Mouse (Mus musculus): ENCODE results near the gene Arhgef17. TPM values are rescaled to one million over a fixed set of nuclear protein-coding genes. Genes with fewer than 3 reads are reported as not detected.

Arhgef17 gene
- polyA plus RNA-seq, 1 experiment from 2014 or later = 7.0 TPM

- Histone ChIP-seq H3K9me3 (no peaks in the 10 kb centered on the region), H3K36me3 (no peaks in the 10 kb centered on the region), H3K4me3 (no peak overlapping the region), H3K27me3 (no peaks in the 10 kb centered on the region), H3K9ac (no peak overlapping the region), H3K4me2 (no peak overlapping the region), H3K27ac (replicated peaks) (peak overlapping the region; percentile 23; the same call in 1 of the 2 replicates), H3K4me1 (replicated peaks) (peaks cover 26% of the 10 kb centered on the region)
- ATAC-seq (ENCODE audit: low read depth) = no peak
- 0% methylated on average over 1 of the region's 1 CpGs for WGBS
Observed at GRCm38 (mm10) chr7:100907231-100907630, 24.7 kb downstream of the Arhgef17 start.

DNA sequence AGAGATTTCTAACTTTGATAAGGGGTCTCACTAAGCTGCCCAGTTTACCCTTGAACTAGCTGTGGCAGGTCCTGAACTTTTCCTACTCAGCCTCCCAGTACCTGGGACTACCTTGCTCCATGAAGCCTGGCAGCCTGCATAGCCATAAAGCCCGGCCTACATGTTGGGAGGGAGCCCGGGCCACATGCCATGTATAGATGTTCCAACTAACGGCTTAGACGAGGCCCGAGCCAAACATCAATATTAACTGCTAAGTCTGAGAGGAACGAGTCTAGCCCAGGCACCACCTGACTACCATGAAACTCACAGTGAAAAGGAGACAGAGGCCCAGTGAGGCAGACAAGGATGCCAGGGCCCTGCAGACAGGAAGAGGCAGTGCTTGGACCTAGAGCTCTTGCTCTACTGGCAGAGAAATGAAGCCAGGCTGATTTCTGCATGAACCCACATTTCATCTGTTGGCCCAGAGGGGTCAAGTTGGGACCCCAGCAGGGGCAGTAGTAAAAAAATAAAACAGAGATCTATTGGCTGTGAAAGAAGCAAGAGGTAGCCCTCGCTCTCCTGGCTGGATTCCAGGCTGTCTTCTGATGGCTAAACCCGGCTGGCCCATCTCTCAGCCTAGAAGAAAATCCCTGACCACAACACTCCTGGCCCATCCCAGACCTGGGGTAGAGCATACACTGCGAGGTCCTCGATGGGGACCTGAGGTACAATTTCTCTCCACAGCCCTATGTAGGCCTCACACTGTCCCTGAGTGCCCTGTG is 25.7 kb downstream of the Arhgef17 start:
- no peaks in the 10 kb centered on the region for H3K27me3 ChIP-seq
- ATAC-seq (ENCODE audit: low read depth) = no peak
- no peak overlapping the region for H3K27ac ChIP-seq (replicated peaks)
- peaks cover 16% of the 10 kb centered on the region for H3K4me1 ChIP-seq (replicated peaks)
- no peak overlapping the region for H3K9ac ChIP-seq
- H3K4me2 ChIP-seq = no peak overlapping the region
- WGBS = 92% methylated on average over 10 of the region's 10 CpGs
- no peak overlapping the region for H3K4me3 ChIP-seq
- H3K9me3 ChIP-seq = no peaks in the 10 kb centered on the region
- H3K36me3 ChIP-seq = no peaks in the 10 kb centered on the region

DNA sequence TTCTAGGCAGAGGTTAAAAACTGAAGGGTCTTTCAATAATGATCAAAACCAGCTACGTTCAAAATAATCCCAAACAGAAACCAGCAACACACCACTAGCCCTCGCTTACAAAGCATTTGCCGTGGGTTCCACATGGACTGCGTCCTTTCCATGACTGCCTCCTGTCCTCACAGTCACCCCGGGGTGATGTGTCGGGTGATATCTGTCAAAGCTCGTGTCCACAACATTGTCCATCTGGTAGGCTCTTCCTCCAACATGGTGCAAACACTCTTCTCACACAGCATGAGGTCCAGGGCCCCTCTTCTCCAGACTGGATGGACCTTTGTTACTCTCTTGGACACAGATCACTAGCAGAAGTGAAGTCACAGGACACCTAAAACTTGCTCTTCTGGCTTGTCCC is 26.9 kb downstream of the Arhgef17 start:
- Histone ChIP-seq H3K27me3 (no peaks in the 10 kb centered on the region), H3K4me2 (no peak overlapping the region), H3K4me1 (replicated peaks) (peaks cover 10% of the 10 kb centered on the region; the same call in 1 of the 2 replicates), H3K36me3 (no peaks in the 10 kb centered on the region), H3K4me3 (no peak overlapping the region), H3K9me3 (no peaks in the 10 kb centered on the region), H3K27ac (replicated peaks) (no peak overlapping the region), H3K9ac (0 out of 2 replicates have a peak overlapping the region, but pooled peaks have one; percentile 22)
- ATAC-seq (ENCODE audit: low read depth) = no peak
- 95% methylated on average over 7 of the region's 7 CpGs for WGBS

DNA sequence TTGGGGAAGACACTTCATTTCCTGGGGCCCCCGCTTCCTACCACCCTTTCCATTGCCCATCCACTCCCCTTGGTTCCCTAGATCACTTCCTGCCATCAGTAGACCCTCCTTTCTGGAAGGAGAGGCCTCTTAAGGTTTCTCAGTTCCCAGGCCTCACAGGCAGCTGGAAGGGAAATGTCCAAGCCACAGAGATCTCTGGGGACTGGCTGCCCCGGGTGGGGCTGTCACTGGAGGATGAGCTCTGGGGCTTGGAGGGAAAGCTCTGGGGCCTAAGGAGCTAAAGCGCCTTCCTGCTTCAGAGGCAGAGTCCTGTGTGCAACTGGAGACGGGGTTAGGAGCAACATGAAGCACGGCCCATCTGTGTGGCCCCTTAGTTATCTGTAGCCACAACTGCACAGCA is 27.3 kb downstream of the Arhgef17 start:
- Histone ChIP-seq H3K4me1 (replicated peaks) (peaks cover 10% of the 10 kb centered on the region; the same call in 1 of the 2 replicates), H3K27ac (replicated peaks) (no peak overlapping the region), H3K36me3 (no peaks in the 10 kb centered on the region), H3K9me3 (no peaks in the 10 kb centered on the region), H3K27me3 (no peaks in the 10 kb centered on the region), H3K9ac (no peak overlapping the region), H3K4me2 (no peak overlapping the region), H3K4me3 (no peak overlapping the region)
- ATAC-seq (ENCODE audit: low read depth) = no peak
- 88% methylated on average over 5 of the region's 5 CpGs for WGBS

- no peak overlapping the region for H3K4me3 ChIP-seq
- WGBS = 84% methylated on average over 9 of the region's 9 CpGs
- no peak overlapping the region for H3K27ac ChIP-seq (replicated peaks)
- H3K27me3 ChIP-seq = no peaks in the 10 kb centered on the region
- no peaks in the 10 kb centered on the region for H3K9me3 ChIP-seq
- H3K36me3 ChIP-seq = no peaks in the 10 kb centered on the region
- H3K9ac ChIP-seq = no peak overlapping the region
- H3K4me1 ChIP-seq (replicated peaks) = no peaks in the 10 kb centered on the region; the same call in 1 of the 2 replicates
- ATAC-seq (ENCODE audit: low read depth) = no peak
- H3K4me2 ChIP-seq = no peak overlapping the region
Observed at GRCm38 (mm10) chr7:100902451-100903137, 29.3 kb downstream of the Arhgef17 start.

GRCm38 (mm10) chr7:100897828-100898227 is 34.1 kb downstream of the Arhgef17 start:
- H3K36me3 ChIP-seq = no peaks in the 10 kb centered on the region
- ATAC-seq (ENCODE audit: low read depth) = no peak
- H3K27me3 ChIP-seq = no peaks in the 10 kb centered on the region
- H3K9me3 ChIP-seq = no peaks in the 10 kb centered on the region
- no peak overlapping the region for H3K4me2 ChIP-seq
- no peak overlapping the region for H3K27ac ChIP-seq (replicated peaks)
- 90% methylated on average over 5 of the region's 5 CpGs for WGBS
- H3K4me1 ChIP-seq (replicated peaks) = peaks cover 24% of the 10 kb centered on the region
- no peak overlapping the region for H3K9ac ChIP-seq
- no peak overlapping the region for H3K4me3 ChIP-seq

GRCm38 (mm10) chr7:100894833-100895226 is 37.1 kb downstream of the Arhgef17 start:
- 4% methylated on average over 12 of the region's 12 CpGs for WGBS
- peaks cover 28% of the 10 kb centered on the region for H3K4me1 ChIP-seq (replicated peaks)
- H3K9ac ChIP-seq = peak overlapping the region; percentile 88

DNA sequence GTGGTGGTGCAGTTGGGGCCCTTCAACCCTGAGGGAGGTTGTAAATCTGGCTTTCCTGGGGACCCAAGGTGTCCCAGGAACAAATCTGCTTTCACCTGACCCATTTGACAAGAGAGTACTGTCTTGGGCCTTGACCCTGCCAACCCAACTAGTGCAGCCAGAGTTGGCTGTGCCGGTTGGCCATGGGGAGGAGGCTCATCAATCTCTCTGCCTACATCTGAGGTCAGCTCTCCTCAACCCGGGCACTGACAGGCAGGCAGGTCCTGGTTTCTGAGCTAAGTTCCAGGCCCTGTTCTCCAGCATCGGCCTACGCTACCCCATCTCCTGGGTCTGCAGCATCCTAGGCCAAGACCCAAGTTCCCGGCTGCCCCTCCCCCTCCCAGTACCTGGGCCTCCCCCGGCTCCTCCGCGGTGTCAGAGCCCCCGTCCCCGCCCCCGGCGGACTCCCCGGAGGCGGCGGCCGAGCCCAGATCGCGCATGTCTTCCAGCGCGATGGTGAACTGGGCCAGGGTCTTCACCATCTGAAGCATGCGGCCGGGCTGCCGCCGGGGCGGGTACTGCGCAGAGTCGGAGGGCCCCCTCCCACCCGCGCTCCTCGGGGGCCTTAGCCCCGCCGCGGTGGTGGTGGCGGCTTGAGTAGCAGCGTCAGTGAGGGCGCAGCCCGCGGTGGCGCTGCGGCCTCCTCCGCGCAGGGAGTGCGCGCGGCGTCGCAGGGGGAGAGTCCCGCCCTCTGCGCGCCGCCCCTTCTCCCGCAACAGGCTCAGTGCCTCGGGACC is 37.7 kb downstream of the Arhgef17 start:
- Histone ChIP-seq H3K27ac (replicated peaks) (peak overlapping the region; percentile 46; the same call in 1 of the 2 replicates), H3K9ac (peak overlapping the region; percentile 88), H3K4me2 (peak overlapping the region; percentile 89), H3K4me3 (peak overlapping the region; percentile 54), H3K9me3 (no peaks in the 10 kb centered on the region), H3K4me1 (replicated peaks) (peaks cover 28% of the 10 kb centered on the region), H3K36me3 (peaks cover 9% of the 10 kb centered on the region; the same call in 1 of the 2 replicates), H3K27me3 (no peaks in the 10 kb centered on the region)
- ATAC-seq (ENCODE audit: low read depth) = peak; percentile 77
- WGBS = 2% methylated on average over 49 of the region's 53 CpGs

More at GRCm38 (mm10) chr7:100894833-100895226, 37.1 kb downstream of the Arhgef17 start:
- peaks cover 4% of the 10 kb centered on the region; the same call in 1 of the 2 replicates for H3K36me3 ChIP-seq
- peak; percentile 28 for ATAC-seq (ENCODE audit: low read depth)
- peak overlapping the region; percentile 46; the same call in 1 of the 2 replicates for H3K27ac ChIP-seq (replicated peaks)
- no peaks in the 10 kb centered on the region for H3K27me3 ChIP-seq
- H3K4me2 ChIP-seq = peak overlapping the region; percentile 89
- peak overlapping the region; percentile 54 for H3K4me3 ChIP-seq
- no peaks in the 10 kb centered on the region for H3K9me3 ChIP-seq

DNA sequence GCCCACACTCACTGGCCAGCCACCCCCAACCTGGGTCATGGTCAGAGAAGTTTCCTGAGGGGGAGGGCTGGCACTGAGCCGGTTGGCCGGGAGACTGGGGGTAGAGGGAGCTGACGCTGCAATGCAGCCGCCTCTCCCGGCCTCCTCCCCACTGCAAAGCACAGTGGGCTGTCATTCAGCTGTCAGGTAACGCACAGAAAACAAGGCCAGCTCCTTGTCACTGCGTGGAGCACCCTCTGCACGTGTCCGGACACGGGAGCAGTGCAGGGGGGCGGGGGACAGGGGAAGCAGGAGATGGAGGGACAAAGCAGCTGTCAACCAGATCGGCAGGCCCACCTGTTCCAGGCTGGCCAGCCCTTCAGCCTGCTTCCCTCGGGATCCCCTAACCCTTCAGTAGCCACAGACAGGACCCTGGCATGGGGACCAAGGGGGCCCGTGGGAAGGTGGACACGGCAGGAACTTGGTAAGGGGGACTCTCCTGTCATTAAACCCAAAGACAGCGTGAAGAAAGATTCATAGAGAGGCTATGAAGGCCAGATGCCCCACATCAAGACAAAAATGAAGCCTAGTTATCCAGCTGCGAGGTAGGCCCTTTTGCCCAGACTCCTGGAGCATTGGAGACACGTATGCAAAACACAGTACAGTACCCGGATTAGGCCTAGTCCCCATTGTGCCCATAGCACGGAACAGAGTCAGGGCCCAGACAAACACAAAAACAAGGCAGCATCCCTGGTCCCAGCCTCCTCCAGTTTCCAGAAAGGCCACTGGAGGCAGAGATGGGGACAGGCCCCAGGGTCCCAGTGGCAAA is 38.5 kb downstream of the Arhgef17 start:
- Histone ChIP-seq H3K27me3 (no peaks in the 10 kb centered on the region), H3K9me3 (no peaks in the 10 kb centered on the region), H3K27ac (replicated peaks) (0 out of 2 replicates have a peak overlapping the region, but pooled peaks have one; percentile 9), H3K4me3 (peak overlapping the region; percentile 54), H3K36me3 (peaks cover 16% of the 10 kb centered on the region; the same call in 1 of the 2 replicates), H3K4me2 (peak overlapping the region; percentile 89), H3K9ac (peak overlapping the region; percentile 88), H3K4me1 (replicated peaks) (peaks cover 28% of the 10 kb centered on the region)
- peak; percentile 19 for ATAC-seq (ENCODE audit: low read depth)
- WGBS = 52% methylated on average over 20 of the region's 20 CpGs

DNA sequence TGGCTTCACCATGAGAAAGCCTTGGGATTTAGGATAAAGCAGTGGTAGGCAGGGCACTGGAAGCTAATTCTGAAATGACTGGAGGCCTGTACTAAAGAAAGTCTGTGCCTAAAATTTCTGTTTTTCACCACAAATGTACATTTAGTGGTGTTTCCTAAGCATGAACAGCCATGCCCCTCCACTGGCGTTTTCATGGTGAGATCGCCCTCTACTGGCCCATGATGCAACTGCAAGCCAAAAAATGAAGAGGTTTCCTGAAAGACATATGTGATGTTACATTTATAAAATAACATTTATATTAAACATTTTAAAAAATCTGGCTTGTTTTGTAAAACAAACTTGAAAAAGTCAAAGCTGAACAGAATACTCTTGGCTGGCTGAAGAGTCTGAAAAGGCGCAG is 45.4 kb downstream of the Arhgef17 start:
- Histone ChIP-seq H3K27me3 (no peaks in the 10 kb centered on the region), H3K4me3 (no peak overlapping the region), H3K36me3 (peaks cover 54% of the 10 kb centered on the region), H3K4me1 (replicated peaks) (no peaks in the 10 kb centered on the region), H3K9me3 (no peaks in the 10 kb centered on the region), H3K9ac (no peak overlapping the region), H3K27ac (replicated peaks) (no peak overlapping the region), H3K4me2 (no peak overlapping the region)
- 31% methylated on average over 3 of the region's 3 CpGs for WGBS
- ATAC-seq (ENCODE audit: low read depth) = no peak

DNA sequence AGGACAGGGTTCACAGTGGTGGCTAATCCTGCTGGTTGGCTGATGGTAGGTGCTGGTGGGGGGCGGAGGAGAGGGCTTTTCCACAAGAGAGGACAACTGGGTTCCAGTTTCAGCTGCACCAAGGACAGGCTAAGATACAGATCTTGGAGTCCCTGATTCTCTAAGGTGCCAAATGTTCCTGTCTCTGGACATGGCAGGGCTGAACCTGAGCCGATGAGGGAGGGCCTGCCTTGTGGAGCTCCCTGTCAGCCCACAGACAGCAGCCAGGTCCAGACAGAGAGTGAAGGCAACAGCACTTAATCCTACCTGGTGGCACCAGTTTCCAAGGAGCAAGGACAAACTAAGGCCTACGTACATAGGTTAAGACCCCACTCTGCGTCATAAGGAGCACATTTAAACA is 47.4 kb downstream of the Arhgef17 start:
- 93% methylated on average over 4 of the region's 4 CpGs for WGBS
- H3K36me3 ChIP-seq = peaks cover 58% of the 10 kb centered on the region
- H3K27ac ChIP-seq (replicated peaks) = no peak overlapping the region
- no peak overlapping the region for H3K9ac ChIP-seq
- no peak for ATAC-seq (ENCODE audit: low read depth)
- peaks cover 5% of the 10 kb centered on the region; the same call in 1 of the 2 replicates for H3K4me1 ChIP-seq (replicated peaks)
- no peaks in the 10 kb centered on the region for H3K9me3 ChIP-seq
- H3K4me2 ChIP-seq = no peak overlapping the region
- no peaks in the 10 kb centered on the region for H3K27me3 ChIP-seq
- H3K4me3 ChIP-seq = no peak overlapping the region
